Mouse (Mus musculus) NIH3T3 (cell line): ENCODE measurements around the gene Hrg.
"Not testable (repeated sequence)": the region's sequence is repeated elsewhere in the genome, so short reads cannot be mapped to it uniquely, and the experiment has no call there.

ENCODE experiments used
- DNase-seq: peaks from one replicate; pipeline ENCODE4 v3.0.0-alpha.2; 2012; ENCODE audit warnings: low read depth

The Hrg gene

GRCm38 (mm10) chr16:22961073-22961472 is 10.2 kb downstream of the Hrg start:
- no peak for DNase-seq

- no peak for DNase-seq
These were observed 11.4 kb downstream of the Hrg start for GRCm38 (mm10) chr16:22962256-22962655.

GRCm38 (mm10) chr16:22963293-22963692 is 12.4 kb downstream of the Hrg start:
- DNase-seq: no peak

GRCm38 (mm10) chr16:22967383-22968030 is 16.6 kb downstream of the Hrg start:
- DNase-seq: peak; percentile 64

GRCm38 (mm10) chr16:22996951-22997350 is 46.1 kb downstream of the Hrg start:
- not testable (repeated sequence) for DNase-seq
